Mouse (Mus musculus) right cerebral cortex, postnatal 10 days (tissue): ENCODE measurements around the gene Sorcs2.

ENCODE experiments used
- DNase-seq, 2 experiments: peaks; one replicate each; pipeline ENCODE4 v3.0.0; 2021; ENCODE audit warnings: low spot score in 2 of 2

Gene Sorcs2

DNA sequence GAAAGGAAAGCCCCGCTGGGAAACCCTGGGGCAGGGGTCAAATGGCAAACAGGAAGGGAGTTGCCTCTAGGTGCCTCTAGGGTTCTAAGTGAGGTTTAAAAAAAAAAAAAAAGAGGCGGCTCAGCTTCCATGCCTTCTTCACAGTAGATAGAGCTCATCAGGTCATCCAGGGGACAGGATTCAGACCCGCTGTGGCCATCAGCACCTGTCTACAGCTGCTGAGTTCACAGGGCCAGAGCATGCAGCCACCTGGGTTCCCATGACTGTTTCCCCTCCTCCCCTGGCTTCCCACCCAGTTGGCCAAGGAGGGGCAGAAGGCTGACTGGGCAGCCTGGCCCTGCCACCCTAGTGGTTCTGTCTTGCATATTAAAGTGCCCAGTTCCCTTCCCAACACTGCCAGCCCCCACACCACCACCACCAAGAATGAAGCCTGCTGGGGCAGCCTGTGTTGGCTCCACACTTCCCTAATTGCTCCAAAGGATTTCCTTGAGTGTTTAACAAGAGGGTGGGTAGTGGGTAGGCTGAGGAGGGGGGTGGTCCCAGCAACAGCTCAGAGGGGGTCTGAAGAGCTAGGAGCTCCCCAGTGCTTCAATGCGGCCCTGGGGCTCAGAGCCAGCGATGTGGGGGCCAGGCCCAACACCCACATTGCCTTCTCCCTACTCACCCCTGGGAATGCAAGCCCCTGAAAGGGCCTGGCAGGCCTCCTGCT is 38.2 kb downstream of the Sorcs2 start:
- DNase-seq: peak; percentile 75 to 76

DNA sequence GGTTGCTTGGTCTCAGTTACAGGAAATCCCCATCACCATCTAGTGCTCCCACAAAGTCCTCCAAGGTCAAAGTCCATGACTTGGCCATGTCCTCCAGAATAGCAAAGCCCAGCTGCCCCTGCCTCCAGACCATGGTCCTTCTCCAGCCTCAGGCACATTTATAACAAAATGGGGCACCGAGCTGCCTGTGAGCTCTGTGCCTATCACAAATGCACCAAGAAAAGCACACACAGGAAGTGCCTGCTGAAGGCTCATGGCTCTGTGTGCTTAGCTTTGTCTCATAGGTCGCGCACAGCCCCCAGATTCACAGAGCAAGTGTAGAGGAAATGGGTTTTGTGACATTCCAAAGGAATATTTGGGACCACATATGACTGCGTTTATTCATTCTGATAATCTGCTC is 39.8 kb downstream of the Sorcs2 start:
- no peak for DNase-seq

DNA sequence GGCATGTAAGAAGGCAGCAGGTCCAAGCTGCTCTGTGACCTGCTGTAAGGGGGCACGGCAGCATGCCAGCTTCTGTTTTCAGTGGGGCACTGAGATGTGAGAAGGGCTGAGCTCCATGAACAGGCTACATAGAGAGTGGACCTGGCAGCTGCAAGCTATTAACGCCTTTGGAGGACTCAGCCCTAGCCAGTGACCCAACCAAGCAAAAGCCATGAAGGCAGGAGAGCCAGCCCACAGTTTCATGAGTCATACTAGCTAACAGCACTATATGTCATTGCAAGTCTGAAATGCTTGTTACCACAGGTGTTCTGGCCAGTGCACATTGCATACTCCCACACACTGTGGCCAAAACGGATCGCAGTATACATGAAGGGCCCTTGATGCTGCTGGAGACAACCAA is 41.3 kb downstream of the Sorcs2 start:
- DNase-seq: no peak

DNA sequence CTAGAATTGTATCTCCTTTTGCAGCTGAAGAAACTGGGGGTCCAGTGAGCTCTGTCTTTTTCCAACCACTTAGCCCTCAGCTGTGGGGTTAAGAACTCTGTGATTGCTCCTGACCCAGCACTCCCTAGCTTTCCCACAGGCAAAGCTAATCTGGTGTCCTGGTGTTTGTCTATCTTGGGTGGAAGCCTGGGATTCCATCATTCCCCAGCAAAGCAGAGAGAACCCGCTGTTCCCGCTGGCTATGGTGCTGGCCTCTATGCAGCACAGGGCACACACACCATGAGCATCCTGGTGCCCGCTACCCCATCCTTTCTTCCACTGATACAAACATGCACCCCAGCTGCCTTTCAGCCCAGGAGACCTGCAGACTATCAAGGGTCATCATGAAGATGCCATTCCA is 42.3 kb downstream of the Sorcs2 start:
- no peak for DNase-seq

DNA sequence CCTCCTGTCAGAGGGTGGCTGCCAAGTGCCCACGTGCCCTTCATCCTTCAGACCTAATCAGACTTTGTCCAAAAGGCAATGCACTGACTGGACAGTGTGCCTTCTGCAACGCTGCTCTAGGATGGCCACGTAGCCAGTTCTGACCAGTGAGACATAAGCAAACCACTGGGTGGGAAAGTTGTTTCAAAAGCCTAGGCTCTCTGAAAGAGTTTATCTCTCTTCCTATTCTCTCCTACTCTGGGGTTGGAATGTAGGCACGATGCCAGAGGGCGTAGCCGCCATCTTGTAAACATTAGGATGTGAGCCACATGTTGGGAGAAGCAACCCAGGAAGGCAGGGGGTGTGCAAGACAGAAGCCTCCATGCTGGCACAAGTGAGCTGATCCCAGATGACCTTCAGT is 44.3 kb downstream of the Sorcs2 start:
- no peak for DNase-seq

DNA sequence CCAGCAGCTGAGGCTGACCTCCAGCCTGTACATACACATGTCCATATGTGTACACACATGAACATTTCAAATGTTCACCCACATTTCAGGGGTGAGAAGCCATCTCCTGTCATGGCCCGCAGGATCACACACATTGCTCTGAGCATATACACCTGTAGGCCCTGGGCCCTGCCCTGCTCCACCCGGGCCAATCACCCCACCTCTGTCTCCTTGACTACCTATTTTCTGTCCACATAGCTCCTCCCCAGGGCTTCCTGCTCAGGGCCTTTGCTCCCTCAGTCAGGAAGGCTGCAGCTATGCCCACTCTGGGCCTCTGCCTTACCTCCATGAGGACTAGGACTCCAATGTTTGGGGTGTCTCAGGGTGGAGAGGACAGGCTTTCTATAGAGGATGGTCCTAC is 44.7 kb downstream of the Sorcs2 start:
- no peak for DNase-seq

DNA sequence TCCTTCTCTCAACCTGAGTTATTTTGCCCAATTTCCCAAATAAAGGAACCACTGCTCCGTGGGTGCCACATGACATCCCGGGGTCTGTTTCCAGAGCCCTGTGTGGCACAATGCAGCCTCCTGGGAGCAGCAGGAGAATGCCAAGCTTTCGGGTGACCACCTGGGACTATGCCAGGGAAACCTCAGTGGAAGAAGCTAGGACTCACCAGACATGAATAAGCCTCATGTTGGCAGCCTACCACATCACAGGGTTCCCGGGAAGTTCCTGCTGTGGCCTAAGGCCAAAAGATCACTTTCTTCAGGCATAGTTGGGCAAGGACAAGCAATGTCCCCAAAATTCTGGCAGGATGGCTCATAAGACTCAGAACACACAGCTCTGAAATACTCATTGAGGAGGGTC is 51.2 kb downstream of the Sorcs2 start:
- no peak for DNase-seq

DNA sequence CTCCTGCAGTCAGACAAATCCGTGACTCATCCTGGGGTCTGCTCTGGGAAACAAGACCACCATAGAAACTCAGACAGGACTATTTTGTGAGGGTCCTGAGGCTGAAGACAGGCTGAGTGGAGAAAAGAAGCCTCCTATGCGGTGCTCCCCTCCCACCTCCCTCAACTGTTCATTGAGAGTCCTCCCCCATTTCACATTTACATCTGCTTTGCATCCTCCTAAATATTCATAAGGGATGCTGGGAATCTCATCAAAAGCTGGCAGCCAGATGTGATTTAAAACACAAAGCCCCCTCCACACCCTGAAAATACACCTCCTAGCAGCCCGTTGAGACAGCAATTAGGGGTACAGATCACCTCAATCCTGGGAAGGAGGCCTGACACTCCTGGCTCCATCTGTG is 58.7 kb downstream of the Sorcs2 start:
- DNase-seq: no peak

DNA sequence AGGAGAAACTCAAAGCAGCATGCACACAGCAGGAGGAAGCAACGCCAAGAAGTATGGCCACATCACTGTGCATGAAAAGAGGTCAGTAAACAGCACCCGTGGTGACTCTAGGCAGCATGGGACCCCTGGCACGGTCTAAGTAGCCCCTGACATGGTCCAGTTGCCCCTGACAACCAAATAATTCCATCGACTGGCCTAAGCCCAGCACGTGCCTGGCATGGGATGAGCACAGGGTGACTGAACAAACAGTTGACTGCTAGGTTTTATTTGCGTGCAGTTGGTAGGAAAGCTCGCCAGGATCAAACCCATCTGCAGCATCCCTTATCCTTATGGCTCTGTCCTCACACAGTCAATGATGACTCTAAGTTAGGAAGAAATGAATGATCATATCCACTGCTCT is 61.7 kb downstream of the Sorcs2 start:
- DNase-seq: no peak

DNA sequence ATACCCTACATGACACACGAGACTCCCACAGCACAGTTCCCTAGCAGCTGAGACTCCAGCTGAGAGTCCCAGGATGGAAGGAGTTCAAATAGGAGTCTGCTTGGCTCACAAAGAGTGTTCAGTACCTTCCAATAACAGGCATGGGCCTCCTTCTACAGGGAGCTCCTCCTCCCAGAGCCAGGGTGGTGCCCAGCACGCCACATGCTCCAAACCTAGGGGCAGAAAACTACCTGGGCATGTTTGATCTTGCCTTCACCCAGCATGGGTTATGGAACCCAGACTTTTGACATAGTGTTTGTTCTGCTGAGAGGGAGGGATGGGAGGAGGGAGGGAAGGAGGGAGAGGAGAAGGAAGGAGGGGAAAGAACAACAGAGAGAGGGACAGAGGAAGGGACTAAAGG is 62.3 kb downstream of the Sorcs2 start:
- no peak for DNase-seq

DNA sequence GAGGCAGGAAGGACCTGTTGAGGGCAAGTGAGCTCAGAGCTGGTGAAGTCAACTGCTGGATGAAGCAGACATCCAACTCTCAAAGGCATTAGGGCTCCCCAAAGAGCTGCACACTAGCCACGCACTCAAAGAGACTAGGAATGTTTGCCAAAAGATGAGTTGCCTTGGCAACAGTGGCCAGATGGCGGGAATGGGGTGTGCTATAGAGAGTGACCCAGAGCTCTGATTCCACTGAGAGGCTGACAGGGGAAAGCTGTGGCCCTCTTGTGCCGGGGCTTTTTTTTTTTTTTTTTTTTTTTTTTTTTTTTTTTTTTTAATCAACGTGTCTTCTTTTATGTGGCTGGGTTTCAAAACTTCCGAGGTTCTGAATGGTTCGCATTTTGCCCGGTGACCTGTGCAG is 63.7 kb downstream of the Sorcs2 start:
- DNase-seq: no peak

DNA sequence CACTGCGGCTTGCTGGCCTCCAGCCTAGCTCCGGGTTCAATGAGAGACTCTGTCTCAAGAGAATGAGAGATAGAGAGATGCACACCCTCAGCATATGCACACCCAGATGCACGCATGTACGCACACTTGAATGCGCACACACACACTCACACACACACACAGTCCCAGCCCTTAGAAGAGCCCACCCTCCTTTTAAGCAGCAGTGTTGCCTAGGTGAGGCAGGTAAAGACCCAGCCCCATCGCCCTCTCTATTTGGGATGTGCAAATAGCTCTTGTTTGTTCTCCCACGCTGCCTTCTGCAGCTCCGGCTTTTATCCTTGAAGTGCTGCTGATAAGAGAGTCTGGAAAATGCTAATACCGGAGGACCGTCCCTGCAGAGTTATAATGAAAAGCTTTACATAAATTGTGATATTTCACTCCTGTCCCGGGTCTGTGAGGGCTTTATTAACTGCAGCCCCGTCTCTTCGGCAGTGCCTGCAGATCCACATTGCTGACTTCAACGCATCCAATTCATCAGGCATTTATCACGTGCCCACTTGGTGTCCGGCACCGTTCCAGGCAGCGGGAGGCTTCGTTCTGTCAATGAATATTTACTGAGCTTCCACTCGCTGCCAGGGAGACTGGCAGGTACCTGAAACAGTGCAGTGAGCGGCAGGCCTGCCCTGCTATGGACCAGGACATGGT is 67.3 kb downstream of the Sorcs2 start:
- peak in 1 of 2 experiments; percentile 61 for DNase-seq

DNA sequence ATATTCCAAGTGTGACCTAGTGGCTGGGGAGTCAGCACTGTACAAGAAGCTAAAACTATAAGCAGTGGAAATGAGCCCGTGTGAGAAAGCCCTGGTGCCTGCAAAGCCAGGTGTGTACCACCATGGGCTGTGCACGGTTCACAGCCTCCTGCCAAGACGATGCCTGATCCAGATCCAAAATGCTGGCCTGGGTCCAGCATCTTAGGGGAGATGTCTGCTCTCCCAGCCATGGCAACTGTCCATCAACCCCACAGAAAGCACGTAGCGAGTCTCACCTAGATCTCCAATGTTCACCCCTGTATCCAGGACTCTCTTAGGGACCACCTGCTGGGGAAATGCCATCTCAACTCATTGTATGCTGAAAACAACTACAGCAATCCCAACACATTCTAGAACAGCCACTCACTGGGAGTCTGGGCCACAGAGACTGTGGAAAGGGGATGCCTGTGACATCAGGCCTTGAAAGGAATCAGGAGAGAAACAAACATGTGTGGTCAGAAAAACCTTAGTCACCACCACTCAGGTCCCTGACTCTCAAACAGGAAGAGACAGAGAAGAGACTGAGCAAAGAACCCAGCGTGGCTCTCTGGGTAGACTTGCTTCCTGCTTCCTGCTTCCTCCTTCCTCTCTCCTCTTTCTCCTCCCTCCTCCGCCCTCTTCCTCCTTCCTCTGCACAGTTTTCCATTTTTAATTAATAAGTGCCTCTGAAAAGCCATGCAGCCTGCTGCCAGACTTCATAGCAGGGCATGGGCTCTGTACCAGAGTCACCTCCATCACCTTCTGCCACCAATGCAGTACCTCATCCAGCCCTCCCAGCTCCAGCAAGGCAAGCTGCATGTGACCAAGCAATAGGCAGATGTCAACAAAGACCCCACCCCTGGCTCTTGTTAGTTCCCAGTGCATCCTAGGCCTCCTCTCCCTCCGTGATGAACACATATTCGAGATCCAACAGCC is 71.6 kb downstream of the Sorcs2 start:
- DNase-seq: no peak

DNA sequence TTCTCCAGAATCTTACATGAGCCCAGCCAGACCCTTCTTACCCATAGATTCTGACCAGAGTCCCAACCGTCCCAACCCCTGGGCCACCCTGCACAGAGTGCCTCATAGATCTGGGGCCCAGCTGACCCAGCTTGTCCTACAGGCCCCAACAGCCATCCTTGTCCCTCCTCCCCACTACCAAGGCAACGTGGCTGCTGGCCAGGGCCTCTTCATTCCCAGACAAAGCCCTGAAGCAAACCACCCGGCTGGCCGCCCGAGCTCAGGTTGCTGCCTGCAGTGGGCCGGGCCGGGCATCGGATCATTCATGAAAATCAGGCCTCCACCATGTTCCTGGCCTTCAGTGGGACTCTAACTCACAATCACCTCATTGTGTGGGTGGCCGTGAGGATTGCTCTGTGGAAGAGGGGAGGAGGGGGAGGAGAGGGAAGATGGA is 73.8 kb downstream of the Sorcs2 start:
- peak; percentile 90 for DNase-seq

DNA sequence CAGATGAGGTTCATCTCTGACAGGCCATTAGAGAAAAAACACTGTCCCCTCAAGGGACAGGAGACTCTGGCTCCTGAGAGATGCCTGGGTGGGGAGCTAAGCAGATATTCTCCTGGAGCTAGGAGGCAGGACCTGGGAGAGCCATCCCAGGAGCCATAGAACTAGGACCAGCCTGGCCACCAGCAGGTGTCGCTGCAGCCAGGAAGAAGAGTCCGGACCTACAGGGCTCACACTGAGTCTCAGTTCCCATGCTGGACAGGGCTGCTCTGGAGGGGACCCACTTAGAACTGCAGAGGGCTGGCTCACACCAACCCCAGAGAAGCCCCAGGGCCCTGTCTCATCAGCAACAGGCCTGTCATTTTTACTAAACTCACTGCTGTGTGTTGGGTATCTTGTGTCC is 74.4 kb downstream of the Sorcs2 start:
- peak; percentile 74 to 80 for DNase-seq

DNA sequence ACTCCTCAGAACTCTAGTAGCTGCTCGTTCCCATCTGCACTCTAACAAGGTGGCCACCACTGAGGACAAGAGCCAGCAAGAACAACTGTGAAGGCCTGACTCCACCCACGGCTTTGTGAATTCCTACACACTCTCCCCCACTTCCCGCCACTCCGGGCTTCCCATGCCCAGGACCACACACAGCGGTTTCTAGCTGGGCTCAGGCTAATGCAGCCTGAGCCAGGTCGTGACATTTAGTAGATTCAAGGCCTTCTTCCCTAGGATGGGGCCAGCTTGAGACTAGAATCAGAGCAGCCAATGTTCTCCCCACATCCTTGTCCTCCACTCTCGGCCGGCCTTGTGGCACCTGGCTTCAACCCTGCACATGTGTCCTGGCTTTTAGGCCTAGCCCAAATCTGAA is 76.4 kb downstream of the Sorcs2 start:
- DNase-seq: no peak

DNA sequence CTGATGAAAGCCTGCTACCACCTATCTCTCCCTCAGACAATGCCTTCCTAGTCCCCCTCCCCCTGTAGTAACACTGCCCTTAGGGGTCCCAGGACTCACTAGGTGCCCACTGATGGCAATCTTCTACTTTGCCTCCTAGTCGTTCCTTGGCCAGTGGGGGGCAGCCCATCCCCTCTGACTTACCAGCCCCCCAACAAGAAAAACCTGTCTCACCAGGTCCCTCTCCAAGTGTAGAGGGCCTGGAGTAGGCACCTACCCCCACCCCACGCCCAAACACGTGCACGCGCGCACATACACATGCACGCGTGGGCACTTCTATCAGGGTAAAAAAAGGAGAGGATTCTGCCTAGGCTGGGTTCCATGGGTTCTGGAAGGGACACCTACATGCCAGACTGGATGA is 77.3 kb downstream of the Sorcs2 start:
- DNase-seq: no peak

DNA sequence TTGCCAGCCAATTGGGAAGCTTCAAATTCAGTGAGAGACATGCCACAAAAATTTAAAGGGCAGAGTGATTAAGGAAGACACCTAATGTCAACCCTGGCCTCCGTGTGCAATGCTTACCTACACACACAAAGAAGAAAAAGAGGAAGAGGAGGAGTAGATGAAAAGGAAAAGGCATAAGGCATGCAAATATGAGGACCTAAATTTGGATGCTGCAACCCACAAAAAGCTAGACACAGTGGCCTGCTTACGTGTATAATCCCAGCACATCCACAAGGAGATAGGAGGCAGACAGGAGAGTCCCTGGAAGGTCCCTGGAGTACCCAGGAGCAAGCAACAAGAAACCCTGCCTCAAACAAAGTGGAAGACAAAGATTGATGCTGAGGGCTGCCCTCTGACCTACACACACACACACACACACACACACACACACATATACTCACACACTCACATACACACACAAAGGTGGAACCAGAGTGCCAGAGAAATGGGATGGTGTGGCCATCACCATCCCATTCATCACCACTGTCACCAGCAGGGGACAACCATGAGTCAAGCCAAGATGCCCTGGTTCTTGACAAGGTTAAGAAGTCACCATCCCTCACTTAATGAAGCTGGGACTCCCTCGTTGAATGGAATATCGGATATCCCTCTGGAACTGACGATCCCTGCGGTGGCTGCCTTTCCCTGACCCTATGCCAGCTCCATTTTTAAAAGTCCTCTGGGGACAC is 80.1 kb downstream of the Sorcs2 start:
- no peak for DNase-seq

DNA sequence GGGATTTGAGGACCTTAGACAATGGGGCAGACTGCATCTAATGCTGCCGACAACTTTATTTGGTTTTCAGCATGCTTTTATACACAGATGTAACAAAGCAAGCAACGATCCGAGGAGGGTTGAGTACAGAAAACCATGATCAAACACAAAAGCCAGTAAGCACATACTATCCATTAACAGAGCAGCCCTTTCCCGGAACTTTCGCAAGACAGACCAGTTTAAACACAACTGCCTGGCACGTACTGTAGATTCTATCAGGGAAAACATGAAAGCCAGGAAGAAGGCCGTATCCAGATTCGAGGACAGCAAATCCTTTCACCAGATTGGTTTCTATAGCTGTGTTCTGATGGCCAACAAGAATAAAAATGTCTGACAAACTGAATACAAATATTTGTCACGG is 82.8 kb downstream of the Sorcs2 start:
- no peak for DNase-seq

DNA sequence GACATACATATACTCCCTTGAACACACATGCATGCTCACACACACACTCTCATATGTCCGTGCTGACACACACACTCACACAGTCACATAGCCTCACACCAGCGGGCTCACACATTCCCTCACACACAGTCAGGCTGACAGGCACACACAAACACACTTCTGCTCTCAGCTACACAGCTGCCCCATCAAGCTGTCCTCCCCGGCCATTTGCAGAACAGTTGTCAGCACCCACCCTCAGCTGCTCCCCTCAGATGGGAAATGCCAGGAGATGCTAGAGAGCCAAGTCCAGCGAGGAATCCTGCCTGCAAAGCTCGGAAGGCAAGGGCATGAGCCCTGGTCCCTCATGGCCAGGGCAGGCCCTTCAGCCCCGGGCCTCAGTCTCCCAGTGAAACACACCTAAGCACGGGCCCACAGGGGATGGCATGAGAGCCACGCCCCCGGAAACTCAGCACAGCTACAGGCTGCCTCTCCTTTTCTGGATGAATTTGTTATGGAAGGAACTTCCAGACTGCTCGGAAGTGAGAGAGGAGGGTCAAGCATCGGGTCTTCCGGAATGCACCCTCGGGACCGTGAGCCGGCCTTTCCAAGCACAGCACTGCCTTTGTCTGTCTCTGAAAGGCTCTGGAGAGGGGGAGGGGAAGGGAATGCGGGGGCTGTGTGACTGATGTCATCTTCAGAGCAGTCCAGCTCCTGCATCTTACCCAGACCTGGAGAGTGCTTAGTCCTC is 84.4 kb downstream of the Sorcs2 start:
- peak; percentile 63 to 65 for DNase-seq

DNA sequence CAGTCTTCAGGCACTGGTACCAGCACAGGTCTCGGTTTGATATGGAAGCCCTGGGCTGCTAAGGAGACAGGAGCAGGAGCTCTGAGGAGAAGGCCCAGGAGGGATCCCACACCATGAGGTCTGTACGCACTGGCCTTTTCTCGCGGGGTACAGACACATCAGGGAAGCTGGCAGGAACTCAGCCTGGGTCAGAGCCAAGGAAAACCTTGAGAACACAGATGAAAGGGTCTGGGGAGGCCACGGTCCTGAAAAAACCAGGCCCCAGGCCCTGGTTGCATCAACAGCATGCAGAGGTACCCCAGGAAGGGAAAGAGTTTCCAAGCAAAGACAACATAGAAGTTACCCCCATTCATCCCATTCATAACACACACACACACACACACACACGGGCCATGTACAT is 85.0 kb downstream of the Sorcs2 start:
- DNase-seq: peak in 1 of 2 experiments; percentile 46
